Mouse (Mus musculus): ENCODE results near the gene Trmt13.
A peak's percentile ranks its signal among the peaks of the same experiment; 100 is the strongest.

Gene Trmt13

DNA sequence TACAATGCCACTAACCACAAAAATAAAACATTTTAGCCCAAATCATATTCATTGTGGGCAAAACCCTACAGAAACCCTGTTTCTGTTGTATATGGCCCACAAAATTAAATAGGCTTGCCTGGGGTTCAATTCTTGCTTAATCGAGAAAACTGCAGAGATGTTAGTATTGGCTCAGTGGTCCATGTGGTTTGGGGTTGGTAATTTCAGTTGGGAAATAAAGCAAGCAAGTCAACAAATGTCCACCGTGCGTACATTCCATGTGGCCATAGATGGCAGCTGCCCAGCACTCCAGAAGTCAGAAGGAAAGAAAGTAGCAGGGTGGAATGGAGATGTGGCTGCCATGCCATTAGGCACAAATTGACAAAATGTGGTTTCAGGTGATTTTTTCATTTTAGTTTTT lies 18.6 kb upstream of the Trmt13 start:
- no peak for DNase-seq (ENCODE audit: low spot score)

DNA sequence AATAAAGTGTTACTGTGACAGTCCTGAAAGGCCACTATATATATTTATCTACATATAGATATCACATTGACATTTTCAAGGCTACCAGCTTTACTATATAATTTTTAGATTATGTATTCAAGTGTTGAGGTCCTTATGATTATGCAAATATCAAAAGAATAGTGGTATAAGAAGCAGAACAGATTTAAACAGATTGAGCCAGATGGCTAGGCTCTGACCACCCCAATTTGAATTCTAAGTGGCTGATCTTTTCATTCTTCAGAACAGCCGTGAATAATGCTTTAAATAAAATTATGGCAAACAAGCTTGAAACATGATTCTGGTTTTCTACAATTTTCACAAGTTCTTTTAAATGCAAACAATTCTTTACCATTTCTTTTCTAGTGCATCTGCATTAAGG lies 17.1 kb upstream of the Trmt13 start:
- DNase-seq (ENCODE audit: low spot score): no peak

DNA sequence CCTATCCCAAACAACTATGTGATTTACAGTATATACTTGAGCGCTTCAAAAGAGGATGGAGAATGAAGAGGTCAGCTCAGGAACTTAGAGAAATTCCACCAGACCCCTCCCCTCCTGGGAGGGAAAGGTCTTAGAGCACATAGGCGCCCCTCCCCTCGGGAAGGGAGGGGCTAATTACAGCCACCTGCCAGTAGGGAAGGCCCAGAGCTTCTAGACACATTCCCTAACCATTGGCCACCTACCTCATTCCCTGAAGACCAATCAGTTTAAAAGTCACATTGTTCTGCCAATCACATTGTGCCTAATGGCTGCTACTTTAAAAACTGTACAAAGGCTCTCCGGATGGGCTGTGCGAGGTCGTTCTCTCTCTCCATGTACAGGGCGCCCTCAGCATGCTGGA lies 8.3 kb upstream of the Trmt13 start:
- no peak for DNase-seq (ENCODE audit: low spot score)

DNA sequence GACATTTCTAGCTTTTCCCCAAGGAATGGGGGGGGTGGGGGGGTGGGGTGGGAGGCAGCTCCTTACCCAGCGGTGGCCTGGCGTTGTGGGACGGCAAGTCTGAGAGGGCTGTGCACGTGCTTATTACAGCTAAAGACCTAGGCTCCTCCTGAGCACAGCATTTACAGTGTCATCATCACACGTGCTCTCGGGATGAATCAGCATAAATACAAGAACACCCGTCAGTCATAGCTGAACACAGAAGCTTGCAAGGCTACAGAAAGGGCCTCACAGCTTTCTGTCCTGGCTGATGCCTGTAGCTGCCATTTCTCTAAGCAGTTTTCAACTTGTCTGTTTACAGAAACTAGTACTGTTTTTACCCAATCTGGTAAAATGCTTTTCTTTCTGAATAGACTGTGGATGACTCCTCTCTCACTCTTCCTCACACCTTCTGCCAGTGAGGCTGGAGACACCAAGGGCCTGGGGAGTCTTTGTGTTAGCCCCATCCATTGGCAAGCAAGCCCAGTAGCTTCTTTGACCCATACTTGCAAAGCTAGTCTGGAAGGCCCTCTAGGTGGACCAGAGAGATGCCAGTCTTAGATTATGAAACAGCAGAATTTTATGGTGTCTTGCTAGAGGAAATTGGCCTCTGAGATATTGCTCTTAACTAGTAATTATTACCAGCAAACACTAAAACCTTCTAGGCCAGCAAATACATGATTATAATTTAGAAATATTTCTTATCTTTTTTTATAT lies 6.4 kb upstream of the Trmt13 start:
- no peak for DNase-seq (ENCODE audit: low spot score)

DNA sequence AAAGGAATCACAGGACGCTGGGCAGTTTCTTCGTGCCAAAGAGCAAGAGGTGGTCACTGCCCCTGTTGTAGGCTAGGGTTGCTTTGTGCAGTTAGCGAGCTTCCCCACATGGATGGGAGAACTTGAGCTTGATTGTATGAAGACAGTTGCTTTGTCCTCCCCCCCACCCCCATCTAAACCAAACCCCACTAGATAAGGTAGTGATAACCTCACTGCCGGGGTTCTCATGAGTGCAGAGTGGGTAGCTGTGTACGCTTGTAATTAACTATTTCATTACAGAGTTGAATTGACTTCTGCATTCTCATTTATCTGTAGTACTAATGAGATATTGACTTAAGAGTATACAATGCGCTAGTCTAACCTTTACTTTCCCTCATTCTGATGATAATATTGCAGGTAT lies 4.5 kb upstream of the Trmt13 start:
- no peak for DNase-seq (ENCODE audit: low spot score)

DNA sequence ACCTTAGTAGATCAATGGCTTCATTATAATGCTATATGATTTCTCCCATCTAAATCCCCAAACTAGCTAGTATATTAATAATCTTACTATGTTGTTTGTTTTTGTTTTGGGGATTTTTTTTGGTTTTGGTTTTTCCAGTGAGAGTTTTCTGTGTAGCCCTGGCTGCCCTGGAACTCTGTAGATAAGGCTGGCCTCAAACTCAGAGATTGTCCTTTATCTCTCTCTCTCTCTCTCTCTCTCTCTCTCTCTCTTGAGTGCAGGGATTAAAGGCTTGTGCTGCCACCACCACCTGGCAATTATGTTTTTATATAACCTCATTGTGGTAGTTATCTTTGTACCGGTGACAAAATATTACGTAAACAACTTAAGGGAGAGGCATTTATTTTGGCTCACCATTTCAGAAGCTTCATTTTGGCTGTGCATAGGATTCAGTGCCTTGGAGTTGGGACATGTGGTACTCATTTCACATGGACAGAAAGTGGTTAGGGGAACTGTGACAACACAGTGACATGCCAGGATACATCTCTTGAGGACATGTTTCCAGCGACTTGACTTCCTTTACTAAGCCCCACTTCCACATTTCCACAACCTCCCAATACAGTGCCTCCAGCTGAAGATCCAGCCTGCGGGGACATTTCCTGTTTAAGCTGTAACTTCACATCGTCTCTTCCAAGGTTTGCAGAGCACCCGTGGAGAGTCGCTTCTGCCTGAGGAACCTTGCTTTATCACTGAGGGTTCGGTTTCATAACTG lies 1.1 kb upstream of the Trmt13 start:
- no peak for DNase-seq (ENCODE audit: low spot score)

DNA sequence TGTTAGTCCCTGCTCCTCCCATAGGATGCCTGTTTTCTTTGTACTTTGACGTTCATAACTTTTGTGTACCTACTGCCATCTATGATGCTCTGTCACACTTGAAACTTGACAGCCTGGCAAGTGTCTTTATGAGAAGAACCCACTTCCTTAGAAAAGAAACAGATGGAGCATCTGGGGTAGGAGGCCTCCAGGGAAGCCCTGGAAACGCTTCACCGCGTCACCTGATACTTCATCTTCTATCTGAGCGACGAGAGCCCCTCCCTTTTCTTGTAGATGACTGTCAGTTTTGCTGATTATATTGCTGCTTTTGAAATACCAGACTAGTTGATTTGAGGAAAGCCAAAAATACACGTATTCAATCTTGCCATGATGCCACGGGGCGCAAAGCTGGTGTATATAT lies 9.8 kb downstream of the Trmt13 start:
- no peak for DNase-seq (ENCODE audit: low spot score)

DNA sequence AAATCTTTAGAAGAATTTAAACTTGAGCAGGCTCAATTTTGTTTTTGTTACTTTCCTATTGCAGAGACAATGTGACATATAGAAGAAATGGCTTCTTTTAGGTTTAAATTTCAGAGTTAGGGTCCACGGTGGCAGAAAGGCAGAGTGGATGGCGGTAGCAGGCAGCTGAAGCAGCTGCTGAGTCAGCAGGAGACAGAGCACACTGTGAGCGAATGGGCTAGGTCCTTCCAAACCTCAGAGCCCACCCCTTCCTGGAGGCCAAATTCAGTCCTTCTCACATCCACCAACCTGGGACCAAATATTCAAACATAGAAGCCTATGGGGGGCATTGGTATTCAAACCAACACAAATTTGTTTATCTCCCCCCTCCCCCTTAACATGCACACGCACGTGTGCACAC lies 12.6 kb downstream of the Trmt13 start:
- no peak for DNase-seq (ENCODE audit: low spot score)

DNA sequence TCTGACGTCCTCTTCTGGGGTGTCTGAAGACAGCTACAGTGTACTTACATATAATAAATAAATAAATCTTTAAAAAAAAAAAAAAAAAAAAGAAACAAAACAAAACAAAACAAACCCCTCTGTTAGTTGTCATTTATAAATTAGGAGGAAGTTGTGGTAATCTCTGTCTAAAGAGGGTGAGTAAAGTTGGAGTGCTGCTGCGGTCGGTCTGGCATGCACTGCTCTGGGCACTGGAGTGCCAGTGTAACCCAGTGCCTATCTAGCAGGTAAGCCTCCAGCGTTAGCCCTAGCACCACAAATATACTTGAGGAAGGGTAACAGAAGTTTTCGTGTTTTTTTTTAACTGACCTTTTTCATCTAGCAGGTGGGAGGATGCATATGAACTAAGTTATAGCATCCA lies 13.4 kb downstream of the Trmt13 start:
- no peak for DNase-seq (ENCODE audit: low spot score)

DNA sequence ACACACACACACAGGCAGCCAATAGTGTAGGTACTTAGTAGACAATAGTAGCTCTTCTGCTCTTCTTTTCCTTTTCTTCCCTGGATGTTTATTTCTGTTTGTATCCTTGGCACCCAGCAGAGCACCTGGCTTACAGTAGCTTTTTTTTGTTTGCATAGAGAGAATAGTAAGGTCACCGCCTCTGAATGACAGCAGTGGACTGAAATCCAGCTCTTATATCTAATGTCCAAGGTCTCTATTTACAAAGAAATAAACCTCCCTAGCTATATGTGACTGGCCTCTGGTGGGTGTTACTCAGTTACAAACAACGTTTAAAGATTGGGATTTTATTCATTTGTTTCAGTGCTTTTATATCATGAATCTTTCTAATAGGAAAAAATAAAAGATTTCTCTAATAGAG lies 14.7 kb downstream of the Trmt13 start:
- DNase-seq (ENCODE audit: low spot score): no peak

DNA sequence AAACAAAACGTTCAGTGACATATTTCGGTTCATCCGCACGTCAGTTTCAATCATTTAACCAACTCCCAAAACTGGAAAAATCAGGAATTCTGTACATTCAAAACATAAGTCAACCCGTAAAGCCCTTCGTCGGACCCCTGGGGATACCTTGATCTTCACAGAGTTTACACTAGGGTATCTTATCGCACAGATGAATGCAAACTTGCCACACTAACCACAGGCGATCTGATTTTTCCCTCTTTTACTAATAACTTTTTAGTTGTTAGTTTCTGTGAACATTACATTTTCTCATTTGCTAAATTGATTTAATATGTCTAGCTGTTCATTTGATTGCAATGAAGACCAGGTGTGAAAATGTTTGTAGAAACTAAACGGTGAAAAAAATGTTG lies 18.8 kb downstream of the Trmt13 start:
- DNase-seq (ENCODE audit: low spot score): no peak

DNA sequence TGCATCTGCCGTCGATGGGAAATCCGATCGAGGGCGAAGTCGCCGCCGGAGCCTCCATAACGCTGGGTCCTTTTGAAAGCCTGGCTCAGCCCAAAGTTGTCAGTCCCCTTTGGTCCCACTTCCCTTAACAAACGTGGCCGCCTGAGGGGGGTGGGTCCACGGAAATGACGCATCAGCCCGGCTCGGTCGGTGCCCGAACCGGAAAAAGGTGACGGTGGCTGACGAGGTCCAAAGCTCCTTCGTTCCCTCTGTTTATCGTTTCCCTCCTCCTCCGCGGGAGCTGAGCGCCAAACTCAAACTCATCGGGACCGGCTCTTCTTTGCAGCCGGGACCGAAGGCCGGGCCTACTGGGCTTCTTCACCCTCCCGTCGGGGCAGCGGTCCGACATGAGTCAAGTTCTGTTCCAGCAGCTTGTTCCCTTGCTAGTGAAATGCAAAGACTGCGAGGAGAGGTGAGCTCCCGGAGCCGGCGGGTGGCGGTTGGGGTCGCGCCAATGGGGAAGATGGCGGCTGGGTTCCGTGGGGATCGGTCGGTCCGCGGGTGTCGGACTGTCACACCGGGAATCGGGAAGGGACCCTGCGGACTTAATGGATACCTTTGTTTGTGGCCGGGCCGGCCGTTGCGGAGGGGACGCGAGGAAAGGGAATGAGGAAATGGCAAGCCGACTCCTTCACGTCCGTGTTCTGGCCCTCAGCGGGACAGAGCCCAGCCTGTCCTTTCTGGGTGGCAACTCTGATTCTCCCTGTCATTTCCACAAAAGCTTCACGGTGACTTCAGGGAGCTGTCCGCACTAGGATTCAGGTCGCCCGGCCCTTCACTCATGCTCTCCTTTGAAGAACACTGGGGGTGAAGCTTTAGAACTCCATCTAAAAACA lies 19.4 kb downstream of the Trmt13 start, which contains the start of gene Sass6:
Gene Sass6 (plus strand): TSS at position 255 of the 875 bp plus-strand sequence.
- DNase-seq (ENCODE audit: low spot score): peak; percentile 98

DNA sequence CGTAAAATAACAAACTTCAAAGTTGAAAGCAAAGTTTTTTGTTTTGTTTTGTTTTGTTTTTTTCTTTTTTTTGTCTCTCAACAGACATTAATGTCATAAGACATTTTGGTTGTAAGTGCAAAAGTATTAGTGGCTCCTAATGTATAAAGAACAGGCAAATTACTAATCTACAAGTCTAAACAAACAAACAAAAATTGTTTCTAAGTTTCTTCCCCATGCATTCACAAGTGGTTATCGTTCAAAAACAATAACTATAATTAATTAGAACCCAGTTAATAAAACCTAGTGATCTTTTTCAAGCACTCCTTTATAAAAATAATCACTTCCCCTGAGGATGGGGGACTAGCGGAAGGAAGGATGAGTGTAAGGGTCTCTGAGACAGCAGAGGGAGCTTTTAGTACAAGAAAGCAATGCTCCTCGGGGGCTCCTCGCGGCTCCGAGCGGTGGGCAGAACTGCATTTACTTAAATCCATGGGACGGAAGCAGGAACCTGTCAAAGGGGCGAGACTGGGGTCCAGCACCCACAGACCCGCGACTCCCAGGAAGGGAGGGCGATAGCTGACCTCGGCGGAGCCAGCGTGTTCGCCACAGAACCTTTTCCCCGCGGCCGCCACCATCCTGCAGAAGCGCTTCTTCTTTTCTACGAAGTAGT lies 20.2 kb downstream of the Trmt13 start:
- DNase-seq (ENCODE audit: low spot score): no peak

DNA sequence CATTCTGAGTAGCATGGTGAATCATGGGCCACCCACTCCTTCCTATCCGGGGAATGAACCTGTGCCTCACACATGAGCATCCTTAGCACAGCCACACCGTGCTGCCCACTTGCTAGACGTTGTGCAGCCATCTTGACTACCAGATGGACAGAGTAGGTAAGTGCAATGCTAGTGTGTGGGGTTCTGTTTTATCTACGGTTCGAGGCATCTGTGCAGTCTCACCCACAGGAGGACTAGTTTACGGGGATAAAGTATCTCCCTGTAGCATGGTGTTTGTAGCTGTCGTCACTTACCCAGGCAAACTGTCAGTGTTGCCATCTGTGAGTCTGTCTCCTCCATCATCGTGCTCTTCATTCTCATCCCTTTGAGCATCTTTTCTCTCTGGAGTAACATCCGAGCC lies 32.2 kb downstream of the Trmt13 start:
- DNase-seq (ENCODE audit: low spot score): no peak

DNA sequence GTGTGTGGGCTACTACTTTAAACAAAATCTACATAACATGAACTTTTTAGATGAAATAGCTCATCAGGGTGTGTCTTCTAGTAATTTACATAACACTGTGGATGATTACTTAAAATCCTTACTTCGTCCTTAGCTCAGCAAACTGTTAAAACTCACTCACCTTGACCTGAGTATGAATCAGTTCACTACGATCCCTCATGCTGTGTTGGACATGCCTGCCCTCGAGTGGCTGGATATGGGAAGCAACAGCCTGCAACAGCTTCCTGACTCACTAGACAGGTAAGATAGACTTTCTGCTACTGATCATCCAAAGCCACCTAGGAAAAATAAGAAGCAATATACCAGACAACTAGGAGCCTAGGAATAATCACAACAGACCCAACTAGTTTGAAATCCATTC lies 37.1 kb downstream of the Trmt13 start:
- no peak for DNase-seq (ENCODE audit: low spot score)

DNA sequence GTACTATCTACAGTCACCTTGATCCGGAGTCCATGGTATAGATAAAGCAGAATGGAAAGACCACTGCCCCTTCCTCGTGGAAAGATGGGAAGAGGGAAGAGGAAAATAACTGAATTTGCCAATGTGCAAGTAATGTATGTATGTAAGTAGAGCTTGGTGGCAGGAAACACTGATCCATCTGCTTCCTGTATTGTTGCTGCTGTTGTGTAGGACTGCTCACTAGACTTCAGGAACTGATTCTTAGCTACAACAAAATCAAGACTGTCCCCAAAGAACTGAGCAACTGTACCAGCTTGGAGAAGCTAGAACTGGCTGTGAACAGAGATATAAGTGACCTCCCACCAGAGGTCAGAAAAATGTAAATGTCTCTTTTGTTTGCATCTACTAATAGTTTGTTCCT lies 43.8 kb downstream of the Trmt13 start:
- DNase-seq (ENCODE audit: low spot score): no peak

DNA sequence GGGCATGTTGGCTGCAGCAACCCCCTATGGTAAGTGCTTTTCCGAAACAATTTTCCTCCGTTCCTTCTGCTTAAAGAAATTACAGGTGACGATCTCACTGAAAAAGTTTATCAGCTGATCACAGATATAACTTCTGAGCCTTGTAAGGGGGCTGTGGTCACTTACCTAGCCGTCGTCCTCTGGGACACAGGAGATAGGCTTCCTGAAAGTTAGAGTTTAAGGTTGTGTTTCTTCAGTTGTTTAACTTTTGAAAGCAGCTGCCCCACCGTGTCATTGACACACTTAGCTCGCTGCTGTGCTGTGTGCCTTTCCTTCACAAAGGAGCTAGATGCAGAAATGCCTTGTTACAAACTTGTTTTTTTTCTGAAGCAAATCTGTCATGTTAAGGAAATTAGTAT lies 51.3 kb downstream of the Trmt13 start:
- no peak for DNase-seq (ENCODE audit: low spot score)

DNA sequence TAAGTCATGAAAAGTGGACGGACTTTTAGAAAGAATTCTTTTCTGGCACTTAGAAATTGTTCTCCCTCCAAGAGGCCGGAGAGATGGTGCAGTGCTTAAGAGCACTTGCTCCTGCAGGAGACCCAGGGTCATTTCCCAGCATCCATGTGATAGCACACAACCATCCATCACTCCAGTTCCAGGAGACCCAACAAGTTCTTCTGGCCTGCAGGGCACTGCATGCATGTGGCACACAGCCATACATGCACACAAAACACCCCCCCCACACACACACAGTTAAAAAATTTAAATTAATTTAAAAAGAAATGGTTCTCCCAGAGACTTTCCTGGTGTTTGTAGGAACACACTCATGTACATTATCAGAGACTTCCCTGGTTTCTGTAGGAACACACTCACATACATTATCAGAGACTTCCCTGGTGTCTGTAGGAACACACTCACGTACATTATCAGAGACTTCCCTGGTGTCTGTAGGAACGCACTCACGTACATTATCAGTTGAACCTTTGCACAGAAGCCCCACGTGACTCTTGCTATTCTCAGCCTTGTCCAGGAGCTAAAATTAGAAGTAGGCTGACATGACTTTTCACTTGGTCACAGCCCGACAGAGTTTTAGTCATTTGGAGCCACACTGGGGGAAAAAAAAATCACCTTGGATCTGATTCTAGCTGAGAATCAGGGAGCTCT lies 51.8 kb downstream of the Trmt13 start, which contains the start of gene Lrrc39:
Gene Lrrc39 (plus strand): TSS at position 566 of the 687 bp plus-strand sequence.
- DNase-seq (ENCODE audit: low spot score): no peak

DNA sequence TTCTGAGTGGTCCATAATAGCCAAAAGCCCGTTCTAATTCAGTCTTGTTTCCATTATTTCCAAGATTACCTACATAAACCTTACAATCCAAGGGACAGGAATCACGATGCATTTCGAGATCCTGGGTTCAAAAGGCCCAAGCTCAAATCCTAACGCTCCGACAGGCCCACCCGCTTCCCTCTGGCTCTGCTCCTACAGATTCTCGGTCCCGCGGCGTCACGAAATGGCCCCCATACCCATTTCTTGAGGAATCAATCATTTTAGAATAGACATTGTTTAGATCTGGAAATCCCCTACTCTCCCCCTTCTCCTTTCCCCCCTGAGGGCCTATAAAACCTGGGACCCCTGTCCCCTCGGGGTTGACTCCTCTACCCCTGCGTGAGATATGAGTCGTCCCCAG lies 53.1 kb downstream of the Trmt13 start:
- DNase-seq (ENCODE audit: low spot score): peak; percentile 52

DNA sequence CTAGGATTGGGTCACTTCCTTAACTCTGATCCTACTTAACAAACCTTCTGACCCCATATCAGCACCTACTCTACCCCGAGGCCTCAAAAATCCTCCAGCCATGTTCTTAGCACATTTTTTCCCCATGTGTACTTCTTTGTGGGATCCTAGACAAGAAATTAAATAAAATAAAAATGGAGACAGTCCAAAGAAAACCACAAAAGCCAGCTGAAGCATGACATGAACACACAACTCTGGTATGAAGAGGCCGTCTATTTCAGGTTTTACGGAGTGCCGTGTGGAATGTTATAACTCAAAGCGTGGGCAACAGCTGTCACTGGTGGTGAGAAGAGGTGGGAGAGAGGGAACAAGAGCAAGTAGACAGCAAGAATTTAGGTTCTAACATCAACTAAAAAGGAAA lies 63.0 kb downstream of the Trmt13 start:
- DNase-seq (ENCODE audit: low spot score): no peak

DNA sequence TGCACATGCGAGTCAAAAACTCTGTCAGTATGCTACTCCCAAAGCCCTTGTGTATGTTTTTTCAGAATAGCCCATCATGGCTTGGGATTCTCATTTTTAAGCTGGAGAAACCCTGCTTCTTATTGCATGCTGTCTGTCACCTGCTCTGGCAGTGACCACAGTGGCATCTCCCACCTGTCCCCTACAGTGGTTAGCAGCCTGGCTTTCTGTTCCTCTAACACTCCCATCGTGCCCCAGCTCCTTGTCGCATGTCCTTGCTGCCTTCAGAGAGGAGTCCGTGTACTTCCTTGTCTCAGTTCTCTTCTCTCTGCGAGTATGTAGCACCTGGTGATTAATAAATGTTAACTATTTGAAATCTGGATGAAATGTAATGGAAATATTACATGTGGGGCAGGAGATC lies 67.0 kb downstream of the Trmt13 start:
- DNase-seq (ENCODE audit: low spot score): no peak

DNA sequence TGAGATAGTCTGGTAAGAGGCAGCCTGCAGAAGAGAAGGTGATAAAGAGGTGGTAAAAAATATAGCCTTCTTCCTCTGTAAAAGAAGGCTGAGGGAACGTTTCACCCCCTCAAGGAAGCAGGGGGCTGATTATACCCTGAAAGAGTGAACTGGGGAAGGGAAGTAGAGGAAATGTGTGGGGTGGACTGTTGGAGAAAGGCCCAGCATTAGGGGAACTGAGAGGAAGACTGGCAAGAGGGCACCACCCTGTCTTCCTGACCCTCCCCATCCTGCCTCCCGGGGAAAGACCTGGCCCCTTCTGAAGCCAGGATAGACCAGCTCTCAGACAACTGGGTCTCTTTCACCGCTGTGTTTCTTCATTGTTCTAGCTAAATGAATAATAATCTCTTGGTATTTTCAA lies 71.9 kb downstream of the Trmt13 start:
- no peak for DNase-seq (ENCODE audit: low spot score)
